Mouse (Mus musculus) v-Abl transformed pro-B cells (cell line): ENCODE results near the gene Egln3.

Source experiments
- in situ Hi-C, 2 experiments: fragments of 400-800 bp; cut with MboI; formaldehyde crosslinking; loops; one replicate each; pipeline ENCODE4 v1.15.1; 2025; ENCODE audit not compliant: unreplicated experiment in 2 of 2

Gene Egln3

GRCm38 (mm10) chr12:54163166-54163565 is 40.5 kb downstream of the Egln3 start:
- in situ Hi-C loops, result no loop called here

DNA sequence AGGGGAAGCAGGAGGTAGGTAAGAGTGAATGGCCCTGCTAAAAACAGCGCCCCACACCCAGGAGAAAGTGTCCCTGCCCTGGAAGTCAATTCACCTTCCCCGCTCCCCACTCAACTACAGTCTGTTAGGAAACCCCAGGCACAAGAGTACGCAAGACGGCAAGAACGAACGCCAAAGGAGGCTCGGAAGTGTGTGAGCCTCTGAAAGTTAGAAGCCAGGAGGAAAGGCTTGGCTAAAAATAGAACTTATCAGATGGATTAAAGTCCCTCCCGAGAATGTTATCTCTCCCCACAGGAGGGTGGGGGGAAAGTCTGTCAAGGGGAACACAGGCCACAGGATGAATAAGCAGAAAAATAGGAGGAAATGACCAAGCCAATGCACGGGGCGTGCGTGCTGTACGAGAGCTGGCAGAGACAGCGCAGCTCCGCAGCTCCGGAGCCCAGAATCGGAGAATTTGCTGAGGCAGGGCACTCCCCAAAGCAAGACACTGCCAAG is 41.0 kb downstream of the Egln3 start:
- in situ Hi-C loops, result no loop called here

DNA sequence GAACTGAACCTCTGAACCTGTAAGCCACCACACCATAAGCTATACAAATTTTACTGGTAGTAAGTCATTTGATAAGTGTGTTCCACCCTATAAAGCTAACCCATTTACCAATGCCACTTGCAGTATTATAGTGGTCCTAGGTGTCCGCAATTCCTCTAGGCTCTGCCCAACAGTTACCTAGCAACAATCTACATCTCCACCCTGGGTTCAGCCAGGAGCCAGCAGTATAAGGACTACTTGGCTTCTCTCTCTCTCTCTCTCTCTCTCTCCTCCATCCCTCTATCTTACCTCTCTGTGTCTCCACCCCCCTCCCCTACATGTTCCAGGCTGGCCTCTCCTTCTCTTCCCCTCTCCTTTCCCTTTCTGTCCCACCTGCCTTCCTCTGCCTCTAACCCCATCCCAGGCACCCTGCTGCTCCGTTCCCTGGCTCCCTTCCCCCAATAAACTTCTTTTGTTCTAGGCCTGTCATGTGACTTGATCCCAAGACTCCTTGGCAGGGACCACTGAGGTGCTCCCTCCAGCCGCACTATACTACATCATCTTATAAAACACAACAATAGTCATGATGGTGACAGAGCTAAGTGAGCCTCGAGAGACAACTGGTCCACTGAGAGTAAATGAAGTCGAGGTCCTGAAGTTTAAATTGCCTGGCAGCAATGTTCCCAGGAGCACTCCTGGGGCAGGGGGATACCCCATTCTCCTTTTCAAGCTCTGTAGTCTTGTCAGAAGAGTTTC is 42.0 kb downstream of the Egln3 start:
- in situ Hi-C loops, result no loop called here

DNA sequence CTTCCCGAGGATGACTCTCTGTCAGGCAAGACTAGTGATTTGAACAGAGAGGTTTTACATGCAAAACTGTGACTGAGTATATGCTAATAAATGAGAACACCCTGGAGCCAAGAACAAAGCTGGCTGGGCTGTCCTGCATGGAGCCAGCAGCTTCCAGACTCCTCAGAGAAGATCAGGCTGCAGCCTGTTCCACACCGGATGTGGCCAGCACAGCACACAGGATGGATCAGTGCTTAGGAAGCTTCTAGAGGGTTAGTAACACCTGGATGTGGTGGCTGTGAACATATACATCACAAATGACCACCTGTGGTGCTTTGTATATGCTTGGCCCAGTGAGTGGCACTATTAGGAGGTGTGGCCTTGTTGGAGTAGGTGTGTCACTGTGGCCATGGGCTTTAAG is 43.4 kb downstream of the Egln3 start:
- in situ Hi-C loops, result no loop called here

- in situ Hi-C loops, result no loop called here
These were observed 48.9 kb downstream of the Egln3 start for GRCm38 (mm10) chr12:54154771-54155170.

DNA sequence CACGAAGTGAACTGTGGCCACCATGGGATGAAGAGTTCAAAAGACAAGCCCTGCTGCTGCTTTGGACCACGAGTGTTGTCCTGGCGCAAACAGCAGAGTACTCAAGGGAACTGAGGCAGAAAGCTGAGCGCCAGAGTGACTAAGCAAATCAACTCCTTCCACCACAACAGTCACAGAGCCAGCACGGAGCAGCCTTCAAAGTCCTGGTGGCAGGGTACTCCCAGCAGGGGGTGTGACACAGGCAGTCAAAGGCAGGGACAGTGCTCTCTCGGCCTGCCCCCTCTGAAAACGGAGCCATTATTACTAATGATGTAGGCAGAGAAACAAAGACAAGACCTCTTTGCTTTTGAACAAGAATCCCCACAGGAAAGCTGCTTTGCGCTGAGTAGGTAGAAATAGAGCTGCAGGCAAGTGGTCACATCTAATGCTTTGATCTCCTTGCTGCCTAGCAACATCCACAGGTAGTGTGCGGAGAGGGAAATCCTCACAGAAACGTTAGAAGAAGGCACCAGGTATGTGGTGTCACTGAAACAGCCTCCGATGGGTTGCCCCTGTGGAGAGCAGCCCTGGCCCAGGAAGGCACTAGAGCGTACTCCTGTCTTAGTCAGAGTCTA is 56.6 kb downstream of the Egln3 start:
- in situ Hi-C loops, result no loop called here
